Mouse (Mus musculus) liver, adult 2 months (tissue): ENCODE results near the gene Lin7a. TPM values are rescaled to one million over a fixed set of nuclear protein-coding genes. Genes with fewer than 3 reads are reported as not detected.

Source experiments
- DNase-seq: peaks from one replicate; pipeline ENCODE4 v3.0.0-alpha.2; 2011; ENCODE audit warnings: low read depth, low spot score; ENCODE audit errors: extremely low read depth
- H3K27ac ChIP-seq: fragments of 200-500 bp; replicated peaks from 2 replicates; pipeline ENCODE4 v1.5.1; 2012; ENCODE audit warnings: low read depth, mild to moderate bottlenecking, control low read depth, inconsistent platforms, low read length; ENCODE audit not compliant: insufficient read depth
- H3K27me3 ChIP-seq: fragments of 200-500 bp; 2 replicates; pipeline ENCODE4 v1.6.1; 2012; ENCODE audit warnings: mild to moderate bottlenecking, moderate library complexity, low read length, inconsistent platforms; ENCODE audit not compliant: control insufficient read depth, insufficient read depth
- H3K36me3 ChIP-seq: fragments of 200-500 bp; 2 replicates; pipeline ENCODE4 v1.6.1; 2012; ENCODE audit warnings: low read length, inconsistent platforms; ENCODE audit not compliant: control insufficient read depth, insufficient read depth
- H3K4me1 ChIP-seq: fragments of 200-500 bp; 2 replicates; pipeline ENCODE4 v1.6.1; 2011; ENCODE audit warnings: low read length; ENCODE audit not compliant: control insufficient read depth, insufficient read depth
- H3K4me3 ChIP-seq: fragments of 200-500 bp; 2 replicates; pipeline ENCODE4 v1.5.1; 2011; ENCODE audit warnings: low read depth, mild to moderate bottlenecking, control low read depth, low read length, moderate library complexity; ENCODE audit not compliant: insufficient read depth
- H3K79me2 ChIP-seq: fragments of 200-500 bp; 2 replicates; pipeline ENCODE4 v1.6.1; 2012; ENCODE audit warnings: inconsistent platforms, mild to moderate bottlenecking, low read length, moderate library complexity; ENCODE audit not compliant: control insufficient read depth, insufficient read depth
- H3K9ac ChIP-seq: fragments of 200-500 bp; 2 replicates; pipeline ENCODE4 v1.6.1; 2012; ENCODE audit warnings: low read depth, mild to moderate bottlenecking, control low read depth, inconsistent platforms, low read length
- CTCF ChIP-seq: fragments of 200-500 bp; IDR thresholded peaks from 2 replicates; pipeline ENCODE4 v1.5.1; 2011; ENCODE audit warnings: low read depth, low read length, control low read depth
- POLR2A ChIP-seq: fragments of 200-500 bp; IDR thresholded peaks from 2 replicates; pipeline ENCODE4 v1.6.1; 2011; ENCODE audit warnings: low read length, control low read depth; ENCODE audit not compliant: insufficient read depth; ENCODE audit errors: extremely low read depth
- WGBS: fragments of 180-500 bp; shearing (Covaris S2); methylation state at CpG from one replicate; pipeline ENCODE4 v1.1.7; 2018; 5-methylcytosine and 5-hydroxymethylcytosine counted together
- polyA plus RNA-seq: library from polyadenylated mRNA; depleted of rRNA; stranded (reverse); fragments of >200 nt; gene quantifications from 2 replicates; pipeline ENCODE4 v1.2.3, GENCODE M21; 2012
- total RNA-seq: library from RNA; depleted of rRNA; stranded (reverse); fragments of >200 nt; gene quantifications from 2 replicates; pipeline ENCODE4 v1.2.3, GENCODE M21; 2014

Gene Lin7a
- total and polyA plus RNA-seq, 2 experiments, result 3.4 to 28.2 TPM

GRCm38 (mm10) chr10:107256451-107256960, 15.0 kb upstream of the Lin7a start:
- H3K4me1 ChIP-seq, result no peaks in the 10 kb centered on the region

GRCm38 (mm10) chr10:107260428-107260827, 11.1 kb upstream of the Lin7a start:
- peak; percentile 34 for DNase-seq
- TF ChIP-seq POLR2A (no peak), CTCF (0 out of 2 replicates have a peak, but pooled peaks have one; percentile 2)
- Histone ChIP-seq H3K36me3 (no peaks in the 10 kb centered on the region), H3K79me2 (no peaks in the 10 kb centered on the region), H3K27ac (no peak overlapping the region), H3K4me3 (no peak overlapping the region), H3K27me3 (no peaks in the 10 kb centered on the region), H3K4me1 (no peaks in the 10 kb centered on the region), H3K9ac (no peak overlapping the region)
- 71% methylated on average over 2 of the region's 2 CpGs for WGBS

More at GRCm38 (mm10) chr10:107256451-107256960, 15.0 kb upstream of the Lin7a start:
- H3K36me3 ChIP-seq, result no peaks in the 10 kb centered on the region
- no peaks in the 10 kb centered on the region for H3K79me2 ChIP-seq
- WGBS, result 84% methylated on average over 5 of the region's 5 CpGs
- TF ChIP-seq POLR2A, result no peak
- no peak for TF ChIP-seq CTCF
- no peaks in the 10 kb centered on the region for H3K27me3 ChIP-seq
- no peak overlapping the region for H3K9ac ChIP-seq
- H3K27ac ChIP-seq, result no peak overlapping the region
- no peak for DNase-seq
- no peak overlapping the region for H3K4me3 ChIP-seq

GRCm38 (mm10) chr10:107272131-107272803, 781 bp downstream of the Lin7a start:
- Histone ChIP-seq H3K9ac (peak overlapping the region; percentile 95), H3K4me3 (peak overlapping the region; percentile 87), H3K79me2 (peaks cover 4% of the 10 kb centered on the region; the same call in 1 of the 2 replicates), H3K4me1 (peaks cover 8% of the 10 kb centered on the region), H3K27ac (peak overlapping the region; percentile 88), H3K27me3 (no peaks in the 10 kb centered on the region), H3K36me3 (no peaks in the 10 kb centered on the region)
- DNase-seq, result peak; percentile 92
- no peak for TF ChIP-seq CTCF
- peak; percentile 54 for TF ChIP-seq POLR2A
- WGBS, result under 1% methylated on average over 41 of the region's 41 CpGs

GRCm38 (mm10) chr10:107272804-107273145, 1.3 kb downstream of the Lin7a start:
- H3K36me3 ChIP-seq, result no peaks in the 10 kb centered on the region
- WGBS, result 2% methylated on average over 11 of the region's 11 CpGs
- H3K9ac ChIP-seq, result peak overlapping the region; percentile 65
- peaks cover 10% of the 10 kb centered on the region for H3K4me1 ChIP-seq
- TF ChIP-seq CTCF (no peak), POLR2A (no peak)
- no peaks in the 10 kb centered on the region for H3K27me3 ChIP-seq
- DNase-seq, result no peak
- peak overlapping the region; percentile 88 for H3K27ac ChIP-seq
- peaks cover 4% of the 10 kb centered on the region; the same call in 1 of the 2 replicates for H3K79me2 ChIP-seq
- peak overlapping the region; percentile 87 for H3K4me3 ChIP-seq

GRCm38 (mm10) chr10:107273848-107274247, 2.4 kb downstream of the Lin7a start:
- Histone ChIP-seq H3K9ac (no peak overlapping the region), H3K27ac (no peak overlapping the region), H3K79me2 (peaks cover 6% of the 10 kb centered on the region; the same call in 1 of the 2 replicates), H3K4me1 (peaks cover 10% of the 10 kb centered on the region), H3K4me3 (no peak overlapping the region), H3K36me3 (no peaks in the 10 kb centered on the region; the same call in 1 of the 2 replicates), H3K27me3 (no peaks in the 10 kb centered on the region)
- peak; percentile 26 for DNase-seq
- WGBS, result 46% methylated on average over 6 of the region's 6 CpGs
- no peak for TF ChIP-seq POLR2A
- peak; percentile 24; the same call in 1 of the 2 replicates for TF ChIP-seq CTCF

- Histone ChIP-seq H3K27ac (no peak overlapping the region), H3K36me3 (no peaks in the 10 kb centered on the region; the same call in 1 of the 2 replicates), H3K4me1 (peaks cover 10% of the 10 kb centered on the region), H3K4me3 (no peak overlapping the region), H3K79me2 (peaks cover 11% of the 10 kb centered on the region; the same call in 1 of the 2 replicates), H3K27me3 (no peaks in the 10 kb centered on the region), H3K9ac (no peak overlapping the region)
- DNase-seq, result no peak
- TF ChIP-seq CTCF, result peak; percentile 39
- TF ChIP-seq POLR2A, result no peak
- WGBS, result 65% methylated on average over 3 of the region's 3 CpGs
These were observed 3.3 kb downstream of the Lin7a start for GRCm38 (mm10) chr10:107274785-107275184.
